Mouse (Mus musculus): ENCODE measurements around the gene Cldn2.
"Not testable (repeated sequence)": the region's sequence is repeated elsewhere in the genome, so short reads cannot be mapped to it uniquely, and the experiment has no call there.

Gene Cldn2

DNA sequence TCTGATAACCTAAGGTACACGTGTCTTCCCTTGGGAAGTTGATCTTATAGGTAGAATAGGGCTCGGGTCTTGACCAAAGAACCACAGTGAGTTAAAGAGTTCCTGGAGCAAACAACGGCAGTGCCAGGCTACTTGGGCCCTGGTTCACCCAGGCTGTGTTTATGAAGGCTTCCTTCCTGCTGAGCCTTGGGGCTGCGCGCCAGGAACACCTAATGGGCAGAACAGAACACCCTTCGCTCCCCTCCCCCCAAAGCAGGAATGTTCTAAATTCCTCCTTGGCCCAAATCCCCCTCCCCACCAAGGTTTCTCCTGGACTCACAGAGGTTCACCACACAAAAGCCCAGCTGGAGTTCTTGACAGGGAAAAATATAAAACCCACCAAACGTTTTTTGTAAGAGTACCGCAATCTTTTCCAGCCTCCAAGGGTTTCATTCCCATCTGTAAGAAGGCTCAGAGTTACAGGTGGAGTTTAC is at the start of gene Cldn2:
Gene Cldn2 (plus strand): TSS at position 423 of the 473 bp plus-strand sequence.
- in situ Hi-C loops (cut with MboI), result no loop called here

DNA sequence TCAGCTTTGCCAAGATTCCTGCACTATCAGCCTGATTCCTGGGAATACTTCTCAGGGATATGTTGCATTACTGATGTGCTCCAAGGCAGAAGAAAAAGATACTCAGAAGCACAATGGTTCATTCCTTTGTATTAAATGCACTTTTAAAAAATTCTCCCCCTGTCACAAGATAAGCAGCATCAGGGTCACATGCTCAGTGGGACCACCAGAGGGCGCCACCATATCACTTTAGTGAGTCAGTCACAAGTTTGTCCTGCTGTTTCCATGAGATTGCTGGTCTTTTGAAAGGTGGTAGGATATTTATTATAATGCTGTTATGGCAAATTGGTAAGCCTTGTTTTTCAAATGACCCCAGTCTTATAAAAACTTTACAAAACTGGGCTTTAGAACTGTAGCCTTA is 48.8 kb upstream of the Cldn2 start:
- in situ Hi-C loops (cut with MboI), result no loop called here

- in situ Hi-C loops (cut with MboI), result not testable (repeated sequence)
Observed at GRCm38 (mm10) chrX:139758634-139759033, 42.0 kb upstream of the Cldn2 start.

DNA sequence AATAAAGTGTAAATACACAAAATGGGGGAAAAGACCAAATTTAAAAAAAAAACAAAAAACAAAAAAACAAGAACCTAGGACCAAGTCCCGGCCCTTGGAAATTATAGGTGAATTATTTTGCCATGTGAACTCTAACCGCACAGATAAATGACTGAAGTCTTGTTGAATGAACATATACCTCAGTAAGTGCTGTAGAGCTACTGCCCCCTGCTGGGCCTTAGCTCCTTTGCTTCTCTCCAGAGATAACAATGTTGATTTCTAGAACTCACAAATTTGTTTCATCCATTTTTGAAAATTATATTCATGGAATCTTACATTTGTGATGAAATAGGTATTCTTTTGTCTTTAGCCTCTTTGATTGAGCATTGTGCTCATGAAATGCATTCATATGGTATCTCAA is 38.1 kb upstream of the Cldn2 start:
- in situ Hi-C loops (cut with MboI), result no loop called here

- in situ Hi-C loops (cut with MboI), result no loop called here
Observed at GRCm38 (mm10) chrX:139769975-139770637, 30.5 kb upstream of the Cldn2 start.

DNA sequence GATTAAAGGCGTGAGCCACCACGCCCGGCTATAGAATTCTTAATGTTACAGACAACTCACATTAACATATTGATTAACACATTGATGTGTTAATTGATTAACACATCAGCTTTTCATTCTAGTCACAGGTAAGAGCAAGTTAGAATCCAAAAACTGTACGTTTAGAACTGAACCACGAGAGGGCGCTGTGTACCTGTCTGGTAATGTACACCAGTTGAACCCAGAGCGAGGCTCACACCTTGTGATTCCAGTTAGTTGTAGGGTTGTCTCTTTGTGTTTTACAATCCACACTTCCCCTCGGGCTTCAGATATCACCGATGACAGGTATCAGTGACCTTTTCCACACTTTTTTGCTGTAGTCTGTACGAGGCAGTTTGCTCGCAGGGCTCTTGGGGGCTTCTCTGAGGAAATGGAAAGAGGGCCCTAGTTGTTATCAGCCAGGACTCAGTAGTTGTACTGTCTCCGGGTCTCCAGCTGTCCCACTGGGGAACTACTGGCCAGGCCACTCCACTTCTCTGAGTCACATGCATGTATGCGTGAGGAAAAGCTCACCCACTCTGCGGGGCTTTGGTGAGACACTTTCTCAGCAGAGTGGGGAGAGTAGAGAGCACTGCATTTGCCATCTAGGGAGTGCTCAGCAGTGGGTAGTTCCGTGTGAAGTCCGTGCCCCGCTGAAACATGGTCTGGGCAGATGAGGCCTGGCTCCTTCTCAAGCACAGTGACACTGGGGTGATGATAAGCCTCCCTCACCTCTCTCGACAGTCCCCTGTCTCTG is 26.1 kb upstream of the Cldn2 start:
- in situ Hi-C loops (cut with MboI), result no loop called here

DNA sequence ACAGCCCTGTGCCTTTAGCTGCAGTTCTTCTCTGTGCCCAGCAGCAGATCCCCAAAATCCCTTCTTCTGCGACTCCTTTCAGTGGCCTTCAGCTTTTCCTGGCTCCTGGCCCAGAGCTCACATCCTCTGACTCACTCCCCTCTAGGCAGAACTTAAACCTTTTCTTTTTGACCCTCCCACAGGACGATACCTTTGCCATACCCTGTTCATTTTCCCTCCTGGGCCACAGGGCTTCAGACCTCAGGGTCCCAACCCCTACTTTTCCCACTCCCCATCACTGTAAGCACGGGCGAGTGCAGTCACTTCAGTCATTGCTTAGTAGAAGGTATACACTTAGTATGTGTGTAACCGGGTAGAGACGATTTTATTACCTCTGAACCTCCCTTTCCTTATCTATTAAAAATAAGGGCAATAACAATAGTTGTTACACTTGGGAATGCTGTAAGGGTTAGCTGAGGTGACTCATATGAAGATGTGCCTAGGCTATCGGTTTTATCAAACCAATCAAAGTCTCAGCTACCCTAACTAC is 25.5 kb upstream of the Cldn2 start:
- in situ Hi-C loops (cut with MboI), result no loop called here

- in situ Hi-C loops (cut with MboI), result no loop called here
Observed at GRCm38 (mm10) chrX:139777357-139777756, 23.3 kb upstream of the Cldn2 start.

GRCm38 (mm10) chrX:139778886-139779285 is 21.7 kb upstream of the Cldn2 start:
- in situ Hi-C loops (cut with MboI), result no loop called here

- in situ Hi-C loops (cut with MboI), result no loop called here
Observed at GRCm38 (mm10) chrX:139779401-139779800, 21.2 kb upstream of the Cldn2 start.

DNA sequence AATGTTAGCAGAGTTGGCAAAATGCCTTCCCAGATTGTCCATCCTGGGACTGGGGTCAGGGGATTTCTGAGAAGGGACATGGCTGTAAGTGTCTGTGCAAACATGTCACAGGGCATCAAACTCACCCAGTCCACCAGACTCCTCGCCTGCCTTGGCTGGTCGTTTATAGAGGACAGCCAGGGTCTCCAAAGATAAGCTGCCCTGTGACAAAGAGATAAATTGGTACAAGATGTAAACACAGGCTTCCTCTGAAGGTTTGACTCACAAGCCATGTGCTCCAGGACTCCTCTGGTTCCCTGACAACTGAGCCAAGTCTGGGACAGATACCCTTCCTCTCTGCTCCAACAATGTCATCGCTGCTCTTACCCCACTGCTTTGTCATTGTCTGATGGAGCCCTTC is 19.6 kb upstream of the Cldn2 start:
- in situ Hi-C loops (cut with MboI), result no loop called here

DNA sequence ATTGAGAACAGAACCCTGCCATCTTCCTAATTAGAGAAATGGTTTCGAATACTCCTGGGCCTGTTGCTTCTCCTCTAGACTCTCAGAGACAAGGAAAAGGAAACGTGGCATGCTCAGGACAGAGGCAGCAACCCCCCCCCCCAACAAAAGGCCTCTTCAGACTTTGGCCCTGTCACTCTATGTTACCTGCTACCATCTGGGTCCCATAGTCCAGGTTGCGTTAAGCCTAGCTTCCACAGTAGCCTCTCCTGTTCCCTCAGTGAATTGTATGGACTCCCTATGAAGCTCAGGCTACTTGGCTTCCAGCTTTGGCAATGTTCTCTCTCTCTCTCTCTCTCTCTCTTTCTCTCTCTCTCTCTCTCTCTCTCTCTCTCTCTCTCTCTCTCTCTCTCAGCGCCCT is 19.1 kb upstream of the Cldn2 start:
- in situ Hi-C loops (cut with MboI), result no loop called here

DNA sequence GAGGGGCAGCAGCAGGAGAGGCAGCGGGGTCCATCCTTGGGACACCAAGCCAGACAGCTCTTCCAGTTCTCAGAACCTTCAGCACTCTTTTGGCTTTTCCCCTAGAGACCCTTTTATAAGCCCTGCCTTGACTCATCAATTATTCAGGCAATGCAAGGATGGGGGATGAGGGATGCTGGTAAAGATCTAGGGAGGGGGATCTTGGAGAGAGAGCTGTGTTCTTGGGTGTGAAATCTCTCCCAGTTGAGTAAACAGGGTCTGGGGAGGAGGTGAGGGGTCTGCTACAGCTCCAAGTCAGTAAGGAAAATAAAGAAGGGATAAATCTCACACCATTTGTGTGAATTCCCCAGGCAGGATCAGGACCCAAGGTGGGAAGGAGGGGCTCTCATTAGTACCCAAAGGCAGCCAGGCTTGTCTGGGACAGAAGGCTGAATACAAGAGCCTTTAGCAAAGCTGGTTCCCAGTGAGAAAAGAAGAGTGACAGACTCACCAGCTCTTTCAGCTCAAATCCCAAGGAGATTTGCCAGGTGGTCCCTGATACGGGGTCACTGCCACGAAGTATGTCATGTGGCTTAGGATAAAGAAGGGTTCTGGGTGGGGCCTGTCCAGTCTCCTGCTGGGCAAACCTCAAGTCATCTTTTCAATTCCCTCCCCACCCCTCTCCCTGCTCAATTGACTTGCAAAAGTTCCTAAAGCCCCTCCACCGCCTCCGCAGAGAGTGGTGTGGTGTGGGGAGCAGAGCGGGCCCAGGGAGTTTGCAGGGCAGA is 18.2 kb upstream of the Cldn2 start, which contains the start of gene Ripply1:
Gene Ripply1 (minus strand): TSS at position 76 of the 767 bp plus-strand sequence.
- in situ Hi-C loops (cut with MboI), result no loop called here

DNA sequence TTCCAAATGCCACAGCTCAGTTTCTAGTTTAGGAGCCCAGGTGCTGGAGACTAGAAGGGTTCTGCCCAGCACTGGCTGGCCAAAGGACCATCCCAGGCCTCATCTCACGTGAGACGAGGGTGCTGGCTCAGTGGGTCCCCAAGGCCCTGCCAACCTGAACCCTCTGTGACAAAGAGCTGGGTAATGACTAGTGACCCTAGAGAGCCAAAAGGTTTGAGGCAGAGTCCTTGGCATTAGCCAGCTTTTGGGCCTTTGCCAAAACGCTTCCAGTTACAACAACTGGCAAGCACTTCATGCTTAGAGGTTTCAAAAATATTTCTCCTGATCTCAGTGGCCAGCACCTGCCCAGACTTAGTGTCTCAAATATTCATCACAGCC is 17.6 kb upstream of the Cldn2 start:
- in situ Hi-C loops (cut with MboI), result no loop called here

DNA sequence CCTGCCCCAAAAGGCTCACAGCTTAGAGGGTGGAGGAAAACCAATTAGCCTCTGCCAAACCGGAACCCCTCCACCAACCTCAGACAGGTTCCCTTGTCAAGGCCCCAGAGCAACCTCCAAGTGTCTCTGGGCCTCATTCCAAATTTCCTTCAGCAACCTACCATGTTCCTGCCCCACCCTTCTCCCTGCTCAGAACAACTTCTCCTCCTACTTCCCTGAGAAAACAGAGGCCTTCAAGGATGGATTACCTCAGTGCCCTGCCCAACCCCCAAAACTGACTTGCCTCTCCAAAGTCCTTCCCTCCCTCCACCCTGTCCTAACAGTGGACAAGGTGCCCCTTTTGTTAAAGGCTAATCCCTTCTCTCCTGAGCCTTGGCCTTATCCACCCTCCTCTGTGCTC is 14.9 kb upstream of the Cldn2 start:
- in situ Hi-C loops (cut with MboI), result no loop called here

- in situ Hi-C loops (cut with MboI), result no loop called here
Observed at GRCm38 (mm10) chrX:139794072-139794845, 6.4 kb upstream of the Cldn2 start.

- in situ Hi-C loops (cut with MboI), result no loop called here
Observed at GRCm38 (mm10) chrX:139796037-139796436, 4.6 kb upstream of the Cldn2 start.

- in situ Hi-C loops (cut with MboI), result no loop called here
Observed at GRCm38 (mm10) chrX:139797875-139798274, 2.8 kb upstream of the Cldn2 start.

DNA sequence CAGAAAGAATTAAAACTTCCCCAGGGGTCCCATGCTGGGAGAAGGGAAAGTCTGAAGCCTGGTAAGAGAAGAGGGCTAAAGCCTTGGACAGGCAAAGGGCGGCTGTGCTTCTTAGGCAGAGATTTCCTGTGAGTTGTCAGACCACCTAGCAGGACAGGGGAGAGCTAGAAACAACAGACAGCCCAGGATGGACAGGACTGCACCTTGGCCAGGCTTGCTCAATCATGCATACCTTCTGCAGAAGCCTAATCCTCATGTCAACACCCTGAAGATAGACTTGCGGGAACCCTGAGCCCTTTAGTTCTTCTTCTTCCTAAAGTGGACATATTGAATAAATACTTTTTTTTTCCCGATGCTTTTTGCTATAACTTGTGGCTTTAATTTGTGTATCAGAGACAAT is 675 bp upstream of the Cldn2 start:
- in situ Hi-C loops (cut with MboI), result no loop called here

DNA sequence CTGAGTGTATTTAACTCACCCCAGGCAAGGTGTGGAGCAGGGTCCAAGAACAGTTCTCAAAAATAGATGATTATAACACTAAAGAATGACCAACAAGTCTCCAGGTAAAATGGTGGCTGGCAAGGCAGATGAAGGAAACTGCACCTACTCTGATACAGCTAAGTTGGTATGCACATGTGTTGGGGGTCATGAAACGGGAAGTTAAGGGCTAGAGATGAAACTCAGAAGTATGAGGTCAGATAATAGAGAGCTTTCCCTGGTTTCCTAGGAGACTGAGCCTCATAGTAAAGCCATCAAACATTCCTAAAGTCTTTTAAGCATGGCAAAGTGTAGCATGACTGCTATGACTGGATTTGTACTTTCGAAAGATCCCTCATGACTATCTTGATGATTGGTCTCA is 2.4 kb downstream of the Cldn2 start:
- in situ Hi-C loops (cut with MboI), result no loop called here

DNA sequence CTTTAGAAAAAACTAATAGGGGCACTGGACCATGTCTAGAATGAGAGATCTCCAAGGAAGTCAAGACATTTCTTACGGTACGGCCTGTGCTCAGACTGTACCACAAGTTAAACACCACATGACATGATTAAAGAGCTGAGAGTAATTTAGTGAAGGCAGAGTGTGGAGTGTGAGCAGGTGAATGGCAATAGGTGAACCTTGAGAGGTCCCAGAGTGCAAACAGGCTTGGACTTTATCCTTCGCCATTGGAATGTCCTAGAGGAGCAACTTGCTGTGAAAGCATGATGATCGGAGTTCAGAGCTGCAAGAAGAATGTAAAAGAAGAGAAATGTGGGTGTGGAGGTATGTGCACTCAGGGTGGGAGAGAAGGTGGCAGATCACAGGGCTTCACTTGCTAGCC is 5.3 kb downstream of the Cldn2 start:
- in situ Hi-C loops (cut with MboI), result no loop called here

- in situ Hi-C loops (cut with MboI), result no loop called here
Observed at GRCm38 (mm10) chrX:139807391-139807790, 6.8 kb downstream of the Cldn2 start.
